Mouse (Mus musculus): ENCODE measurements around the gene Mtor.

DNA sequence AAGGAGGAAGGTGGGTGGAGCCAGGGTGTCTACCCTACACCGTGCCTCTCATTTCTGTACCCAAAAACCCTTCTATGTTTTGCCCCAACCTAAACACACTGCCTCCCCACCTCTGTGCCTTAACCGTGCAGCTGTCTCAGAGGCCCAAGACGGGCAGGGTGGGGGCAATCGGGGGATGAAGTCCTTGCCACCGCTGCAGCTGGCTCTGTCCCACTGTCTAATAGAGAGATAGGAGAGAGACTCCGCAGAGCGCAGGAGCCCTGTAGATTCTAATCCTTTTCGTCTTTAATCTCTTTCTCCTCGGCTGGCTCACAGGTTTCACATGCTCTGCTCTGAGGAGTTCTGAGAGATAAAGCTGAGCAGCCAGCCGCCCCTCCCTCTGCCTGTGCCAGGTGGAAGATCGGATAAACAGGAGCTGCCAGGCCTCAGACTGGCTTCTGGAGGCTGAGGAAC is 31.3 kb upstream of the Mtor start:
- TF ChIP-seq CTCF (IDR thresholded peaks at IDR 0.05; ENCODE audit: extremely low read depth, insufficient read depth, insufficient read length, insufficient replicate concordance) (no peak), POLR2A (IDR thresholded peaks at IDR 0.05; ENCODE audit: low read depth, low read length) (no peak)

All from spleen, adult 2 months (tissue).